Mouse (Mus musculus) 3134 (cell line): ENCODE measurements around the gene Ncan.

Experiments used
- DNase-seq: peaks from one replicate; pipeline ENCODE4 v3.0.0-alpha.2; 2011; ENCODE audit warnings: low spot score; ENCODE audit not compliant: insufficient read length; ENCODE audit errors: extremely low read depth

Ncan gene

DNA sequence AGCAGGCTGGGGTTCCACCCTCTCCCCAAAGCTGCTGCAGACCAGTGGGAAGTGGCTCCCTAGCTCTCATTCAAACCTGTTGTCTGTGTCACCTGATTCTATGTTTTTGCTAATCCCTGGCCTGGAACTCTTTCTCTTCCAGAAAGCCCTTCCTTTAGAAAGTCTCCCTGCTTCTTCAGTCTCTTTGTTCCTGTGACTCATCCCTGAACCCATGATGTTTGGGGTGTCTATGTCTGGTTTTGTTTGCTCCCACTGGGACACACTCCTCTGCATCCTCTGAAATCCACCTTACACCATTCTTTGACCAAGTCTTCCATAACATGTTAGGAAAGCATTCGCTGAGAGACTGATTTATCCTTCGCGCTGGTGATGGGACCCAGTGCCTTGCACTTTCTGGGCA, 9.4 kb upstream of the Ncan start:
- no peak for DNase-seq

DNA sequence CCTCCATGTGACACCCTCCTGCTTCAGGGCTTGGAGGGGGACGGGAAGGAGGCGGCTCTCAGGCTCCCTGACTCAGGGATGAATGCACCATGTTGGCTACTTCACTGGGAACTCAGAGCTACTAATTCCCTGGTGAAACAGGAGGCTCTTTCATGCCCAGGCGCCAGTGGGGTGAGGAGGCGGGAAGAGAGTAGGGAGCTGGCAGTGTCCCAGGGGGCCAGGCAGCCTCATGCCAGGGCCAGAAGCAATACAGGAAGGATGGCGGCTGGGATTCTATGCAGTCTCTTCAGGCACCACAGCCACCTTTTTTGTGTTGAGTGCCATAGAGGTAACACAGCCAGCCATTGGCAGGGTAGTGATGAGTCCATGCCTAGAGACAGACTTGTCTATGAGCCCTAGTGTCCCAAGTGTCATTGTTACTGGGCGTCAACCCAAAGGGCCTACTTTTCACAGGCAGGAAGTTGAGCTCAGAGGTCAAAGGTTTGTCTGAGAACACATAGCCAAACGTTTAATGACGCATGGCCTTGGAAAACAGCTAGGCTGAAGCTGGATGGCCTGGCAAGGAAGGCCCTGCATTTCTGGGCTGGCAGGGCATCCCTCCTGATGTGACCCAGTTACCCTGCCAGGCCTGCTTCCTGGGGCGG, 8.8 kb upstream of the Ncan start:
- peak; percentile 89 for DNase-seq

DNA sequence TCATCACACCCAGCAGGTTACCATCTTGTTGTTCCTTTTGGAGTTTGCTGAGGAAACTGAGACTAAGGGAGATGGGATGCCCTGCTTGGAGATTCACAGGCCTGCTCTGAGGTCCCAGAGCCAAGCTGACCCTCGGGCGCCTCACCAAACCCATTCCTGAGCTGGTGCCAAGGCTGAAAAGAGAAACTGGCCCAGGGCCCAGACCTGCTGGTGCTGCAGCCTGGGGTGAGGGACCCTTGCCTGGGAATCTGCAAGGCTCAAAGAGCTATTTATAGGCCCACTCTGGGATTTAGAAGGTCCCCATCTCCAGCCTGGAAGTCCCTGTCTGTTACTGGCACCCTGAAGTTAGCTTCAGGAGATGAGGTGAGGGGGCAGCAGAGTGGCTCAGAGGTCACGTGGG, 7.8 kb upstream of the Ncan start:
- DNase-seq, result peak; percentile 68

DNA sequence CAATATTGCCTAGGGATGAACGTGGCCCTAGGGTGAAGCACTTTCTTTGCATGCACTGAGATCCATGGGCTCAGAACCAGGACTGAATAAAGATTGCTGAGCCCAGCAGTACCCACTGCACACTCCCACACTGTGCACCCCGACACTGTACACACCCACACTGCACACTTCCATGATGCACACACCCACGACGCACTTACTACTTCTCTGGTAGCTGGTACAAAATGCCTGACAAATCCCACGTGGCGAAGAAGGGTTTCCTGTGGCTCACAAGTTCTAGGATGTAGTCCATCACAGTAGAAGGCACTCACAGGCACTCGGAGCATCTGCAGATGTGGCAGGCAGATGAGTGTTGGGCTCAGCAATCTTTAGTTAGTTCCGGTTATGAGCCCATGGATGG, 4.3 kb upstream of the Ncan start:
- no peak for DNase-seq

DNA sequence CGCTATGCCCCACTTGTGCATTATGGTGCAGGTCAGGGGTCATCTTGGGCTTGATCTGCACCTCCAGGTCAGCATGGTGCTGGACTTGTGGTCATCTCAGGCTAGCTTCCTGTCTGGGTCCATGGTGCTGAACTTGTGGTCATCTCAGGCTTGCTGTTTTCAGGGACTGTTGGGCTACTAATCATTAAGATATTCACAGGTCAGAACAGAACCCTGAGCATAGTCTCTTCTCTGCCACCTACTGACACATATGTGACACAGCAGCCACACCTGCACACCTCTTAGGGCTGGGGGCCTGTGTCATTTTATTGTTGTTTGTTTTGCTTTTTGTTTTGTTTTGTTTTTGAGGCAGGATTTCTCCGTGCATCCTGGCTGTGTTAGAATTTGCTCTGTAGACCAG, 2.2 kb upstream of the Ncan start:
- no peak for DNase-seq

DNA sequence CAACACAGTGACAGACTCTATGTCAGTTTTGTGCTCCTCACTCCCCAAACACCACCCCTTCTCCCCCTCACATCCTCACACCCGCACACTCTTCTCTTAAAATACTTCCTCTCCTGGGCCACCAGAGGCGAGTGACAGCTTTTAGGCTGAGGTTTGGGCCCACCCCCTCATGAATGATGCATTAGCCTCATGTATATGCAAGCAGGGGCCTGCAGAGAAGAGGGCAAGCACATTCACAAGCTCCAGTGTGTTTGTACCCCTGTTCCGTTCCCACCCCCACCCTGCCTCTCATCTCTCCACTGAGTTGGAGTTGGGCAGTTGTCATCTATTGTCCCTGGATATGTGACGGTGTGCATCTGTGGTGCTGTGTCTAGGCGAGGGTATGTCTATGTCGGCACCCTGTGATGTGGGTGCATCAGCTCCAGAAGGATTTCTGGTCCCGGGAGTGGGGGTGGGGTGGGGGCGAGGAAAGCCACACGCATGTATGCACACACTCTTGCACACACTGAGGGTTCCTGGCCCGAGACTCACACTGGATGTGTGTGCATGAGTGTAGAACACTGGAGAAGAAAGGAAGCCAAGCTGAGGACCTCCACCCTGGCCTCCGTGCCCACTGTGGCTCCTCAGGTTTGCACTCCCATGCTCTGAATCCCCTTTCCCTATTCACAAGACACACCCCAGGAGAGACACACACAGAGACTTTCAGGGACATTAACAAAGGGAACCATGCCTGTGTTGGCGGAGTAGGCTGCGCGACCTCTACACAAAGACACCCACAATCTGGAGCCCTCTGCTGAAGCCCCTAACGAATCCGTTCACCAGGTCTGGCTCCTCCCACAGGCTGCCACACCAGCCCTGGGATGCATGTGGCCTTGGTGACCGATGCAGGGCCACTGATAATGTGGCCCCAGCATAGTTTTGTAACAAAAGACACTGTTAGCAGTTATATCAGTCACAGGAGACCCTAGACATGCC, 1.7 kb downstream of the Ncan start:
- no peak for DNase-seq

DNA sequence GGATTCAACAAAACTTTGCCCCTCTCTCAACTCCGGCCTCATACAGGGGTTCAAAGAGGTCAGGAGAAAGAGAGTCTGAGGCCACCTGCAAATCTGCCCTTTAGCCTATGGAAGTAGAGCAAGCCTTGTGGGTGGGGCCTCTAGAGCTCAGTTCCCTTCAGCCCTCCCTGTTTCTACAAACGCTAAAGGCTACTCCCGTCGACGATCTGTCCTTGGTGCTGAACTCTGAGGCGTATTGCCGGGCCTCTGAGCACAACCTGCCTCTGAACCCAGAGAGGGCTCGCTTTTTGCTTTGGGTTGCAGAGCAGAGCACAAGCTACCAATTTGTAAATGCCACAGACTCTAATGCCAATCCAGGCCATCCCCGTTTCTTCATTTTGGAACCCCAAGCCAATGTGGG, 3.1 kb downstream of the Ncan start:
- no peak for DNase-seq

DNA sequence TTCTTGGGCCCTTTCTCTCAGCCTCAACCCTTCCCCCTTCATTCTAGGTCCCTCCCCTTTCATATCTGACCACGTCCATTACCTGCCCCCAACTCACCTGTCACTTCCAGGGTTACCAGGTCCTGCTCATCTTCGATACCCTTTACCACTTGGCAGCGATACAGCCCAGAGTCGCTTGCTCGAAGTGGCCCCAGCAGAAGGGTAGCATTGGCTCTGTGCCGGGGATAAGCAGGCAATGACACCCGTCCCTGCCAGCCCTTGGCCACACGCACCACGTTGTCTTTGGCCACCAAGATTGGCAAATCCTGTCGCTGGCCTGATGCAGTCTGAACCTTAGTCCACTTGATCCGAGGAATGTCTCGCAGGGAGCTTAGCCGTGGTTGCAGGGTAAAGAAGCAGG, 5.8 kb downstream of the Ncan start:
- DNase-seq, result no peak

DNA sequence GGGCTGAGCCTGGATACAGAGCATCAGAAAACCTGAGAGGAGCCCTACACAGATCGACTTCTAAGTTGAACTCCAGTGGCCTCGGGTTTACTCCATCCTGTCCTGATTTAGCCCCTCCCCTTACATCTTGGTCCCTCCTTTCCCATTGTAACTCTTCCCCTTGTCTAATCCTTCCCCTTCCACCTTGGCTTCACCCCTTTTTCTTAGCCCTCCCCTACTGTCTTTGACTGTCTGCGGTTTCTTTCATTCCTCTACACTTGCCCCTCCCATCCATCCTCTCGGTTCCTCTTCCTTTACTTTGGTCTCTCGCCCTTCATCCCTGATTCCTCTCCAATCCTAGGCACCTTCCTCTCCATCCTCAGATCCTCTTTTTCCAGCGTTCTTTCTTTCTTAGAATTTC, 6.2 kb downstream of the Ncan start:
- no peak for DNase-seq

DNA sequence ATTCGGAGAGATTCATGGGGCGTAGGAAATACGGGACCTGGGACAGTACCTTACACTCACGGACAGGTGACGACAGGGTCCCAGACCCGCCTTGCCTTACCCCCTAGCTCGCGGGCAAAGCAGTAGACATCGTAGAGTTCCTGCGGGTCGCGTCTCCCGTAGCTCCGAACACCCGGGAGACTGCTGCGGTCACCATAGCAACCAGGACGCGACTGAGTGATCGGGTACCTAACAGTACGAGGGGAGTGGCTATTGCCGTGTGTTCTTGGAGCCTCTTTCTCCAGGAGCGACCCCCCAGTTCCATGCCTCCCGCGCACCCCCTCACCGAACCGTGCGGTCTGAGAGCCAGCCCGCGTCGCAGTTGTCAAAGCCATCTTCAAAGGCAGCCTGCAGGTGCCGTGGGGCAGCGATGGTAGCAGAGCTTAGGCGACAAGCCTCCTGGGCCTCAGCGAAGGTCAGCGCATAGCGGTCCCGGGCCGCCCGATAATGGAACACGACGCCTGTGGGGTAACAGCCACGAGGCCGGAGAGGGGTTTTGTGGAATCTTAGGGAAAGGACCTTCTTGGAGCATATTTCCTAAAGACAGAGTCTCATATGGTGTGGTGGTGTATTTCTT, 8.2 kb downstream of the Ncan start:
- no peak for DNase-seq

DNA sequence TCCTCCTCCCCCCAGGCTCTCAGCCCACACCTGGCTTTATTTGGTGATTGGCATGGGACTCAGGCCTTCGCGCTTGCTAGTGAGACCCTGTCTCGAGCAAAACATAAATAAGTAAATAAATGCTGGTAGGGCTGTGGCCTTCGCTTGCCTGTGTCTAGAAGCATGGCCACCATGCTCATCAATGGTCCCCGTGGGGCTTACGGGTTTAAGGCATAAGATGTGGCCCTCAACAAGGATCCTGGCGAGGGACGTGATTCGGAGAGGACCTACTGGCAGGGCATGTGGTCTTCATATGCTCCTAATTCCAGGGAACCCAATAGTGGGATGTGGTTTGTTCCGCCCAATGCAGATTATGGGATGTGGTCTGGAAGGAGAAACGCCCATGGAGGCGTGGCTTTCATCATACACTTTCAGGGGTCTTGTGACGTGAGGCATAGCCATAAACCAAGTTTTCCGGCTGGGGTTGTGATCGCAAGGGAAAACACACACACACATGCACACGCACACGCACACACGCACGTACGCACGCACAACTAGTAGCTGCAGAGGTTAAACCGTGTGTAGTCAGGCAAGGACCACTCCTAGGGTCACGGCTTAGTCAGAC, 9.4 kb downstream of the Ncan start:
- no peak for DNase-seq

DNA sequence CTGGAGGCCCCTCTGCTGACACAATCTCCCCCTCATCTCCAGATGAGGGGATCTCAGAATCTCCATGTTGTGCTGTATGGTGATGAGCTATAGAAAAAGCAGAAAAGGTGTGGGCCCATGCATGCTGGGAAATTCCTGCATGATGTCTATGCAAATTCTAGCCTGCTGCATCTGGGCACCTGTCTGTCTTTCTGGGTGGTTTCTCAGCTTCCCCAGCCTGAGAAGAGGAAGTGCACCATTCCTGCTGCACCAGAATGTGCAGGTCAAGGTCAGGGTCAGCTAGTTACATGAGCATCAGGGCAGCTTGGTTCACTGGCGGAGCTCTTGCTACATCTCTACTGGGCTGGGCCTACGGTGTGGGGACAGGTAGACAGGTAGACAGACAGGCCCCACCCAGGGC, 10.2 kb downstream of the Ncan start:
- DNase-seq, result no peak

DNA sequence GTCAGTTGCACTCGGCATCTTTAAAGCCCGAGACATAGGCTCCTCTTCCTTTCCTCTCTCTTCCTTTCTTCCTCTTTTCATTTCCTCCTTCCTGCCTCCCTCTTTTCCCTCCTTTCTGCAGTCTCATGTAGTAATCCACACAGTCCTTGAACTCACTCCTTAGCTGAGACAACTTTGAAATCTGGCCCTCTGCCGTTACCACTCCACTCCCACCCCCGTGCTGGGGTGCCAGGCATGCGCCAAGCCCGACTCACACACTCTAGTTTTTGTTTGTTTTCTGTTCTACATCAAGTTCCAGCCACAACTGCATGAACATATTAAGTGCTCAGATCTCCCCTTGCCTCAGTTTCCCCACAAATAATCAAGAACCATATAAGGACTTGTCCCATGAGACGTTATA, 15.8 kb downstream of the Ncan start:
- DNase-seq, result no peak

DNA sequence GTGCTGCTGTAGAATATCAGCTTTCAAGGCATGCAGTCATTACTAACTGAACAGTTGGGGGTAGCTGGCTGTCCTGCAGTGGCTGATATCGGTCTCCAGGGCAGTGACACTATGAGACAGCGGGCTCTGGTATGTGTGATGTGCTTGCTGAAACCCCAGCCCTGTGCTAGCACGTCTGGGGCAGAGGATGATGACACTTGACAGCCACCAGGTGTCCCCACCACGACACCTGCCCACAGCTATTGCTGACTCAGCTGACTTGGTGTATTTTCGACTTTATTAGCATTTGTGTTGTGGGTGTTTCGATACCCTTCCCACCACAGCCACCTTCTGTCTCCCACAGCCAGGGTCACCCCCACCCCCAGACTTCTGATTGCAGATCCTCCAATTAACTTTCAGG, 16.2 kb downstream of the Ncan start:
- no peak for DNase-seq

DNA sequence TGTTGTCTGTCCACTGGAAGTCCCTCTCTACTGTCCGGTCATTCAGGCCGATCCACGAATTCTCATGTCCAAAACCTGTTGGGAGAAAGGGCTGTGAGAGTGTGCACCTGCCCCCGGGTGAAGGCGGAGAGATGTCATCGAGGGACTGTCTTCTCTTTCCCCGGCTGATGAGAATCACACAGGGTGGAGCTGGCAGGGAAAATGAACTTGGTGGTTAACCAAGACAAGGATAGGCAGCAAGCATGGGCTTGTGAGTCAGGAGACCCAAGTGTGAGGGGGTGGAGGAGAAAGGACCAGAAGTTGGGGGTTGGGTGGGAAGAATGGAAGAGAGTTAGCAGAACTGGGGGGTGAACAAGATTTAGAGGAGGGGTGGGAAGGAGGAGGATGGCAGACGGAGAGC, 20.4 kb downstream of the Ncan start:
- DNase-seq, result no peak

DNA sequence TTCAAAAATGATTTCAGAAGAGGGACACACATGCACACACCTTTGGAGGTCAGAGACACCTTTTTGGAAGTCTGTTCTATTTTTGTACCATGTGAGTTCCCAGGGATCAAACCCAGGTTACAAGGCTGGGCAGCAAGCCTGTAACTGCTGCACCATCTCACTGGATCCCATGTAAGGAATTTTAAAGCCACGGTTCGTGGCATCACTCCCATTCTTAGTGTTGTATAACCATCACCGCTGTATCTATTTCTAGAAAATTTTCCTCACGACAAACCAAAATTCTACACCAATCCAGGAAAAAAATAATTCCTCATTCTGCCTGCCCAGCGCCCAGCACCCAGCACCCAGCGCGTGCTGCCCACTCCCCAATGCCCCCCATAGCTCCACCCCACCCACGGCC, 21.4 kb downstream of the Ncan start:
- no peak for DNase-seq

DNA sequence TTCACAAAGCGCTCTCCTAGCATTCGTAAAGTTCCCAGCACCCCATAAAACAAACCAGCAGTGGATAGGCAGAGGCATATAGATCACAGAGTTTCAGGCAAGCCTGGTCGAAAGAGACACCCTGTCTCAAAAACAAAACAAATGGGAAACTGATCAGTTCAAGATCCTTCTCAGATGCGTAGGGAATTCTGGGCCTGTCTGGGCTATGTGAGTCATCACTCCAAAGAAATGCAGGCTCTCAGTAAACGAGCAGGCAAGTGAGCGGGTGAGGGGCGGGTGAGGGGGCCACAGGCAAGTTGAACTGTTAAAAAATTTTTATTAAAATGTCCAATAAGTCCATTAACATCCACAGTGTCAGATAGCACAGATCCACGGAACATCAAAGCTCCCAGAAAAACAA, 27.9 kb downstream of the Ncan start:
- no peak for DNase-seq

DNA sequence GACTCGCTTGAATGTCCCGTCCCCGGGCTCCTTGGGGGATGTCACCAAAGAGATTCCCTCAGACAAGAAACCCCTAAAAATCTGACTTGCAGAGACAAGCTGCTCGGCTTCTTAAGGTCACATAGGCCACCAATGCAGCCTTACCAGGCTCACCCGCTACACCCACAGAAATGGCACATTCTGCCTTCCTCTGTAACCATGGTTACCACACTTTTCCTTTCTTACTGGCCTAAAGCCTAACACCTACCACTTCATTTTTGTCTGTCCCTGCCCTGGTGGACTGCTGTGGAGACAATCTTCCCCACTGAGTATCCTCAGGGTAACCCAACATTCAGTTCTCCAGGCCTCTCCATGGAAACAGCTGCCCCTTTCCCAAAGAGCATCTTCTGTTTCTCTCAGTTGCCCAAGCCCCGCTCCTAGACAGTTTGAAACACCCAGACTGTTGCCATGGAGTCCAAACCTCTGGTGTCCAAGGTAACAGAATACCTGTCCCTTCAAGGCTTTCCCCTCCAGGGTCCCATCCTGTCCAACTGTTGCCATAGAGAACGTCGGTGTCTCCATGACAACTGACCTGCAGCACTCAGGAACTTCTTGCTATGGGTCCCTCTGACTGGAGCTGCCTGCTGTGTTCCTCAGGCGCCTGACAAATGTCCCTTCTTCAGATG, 31.2 kb downstream of the Ncan start:
- no peak for DNase-seq

DNA sequence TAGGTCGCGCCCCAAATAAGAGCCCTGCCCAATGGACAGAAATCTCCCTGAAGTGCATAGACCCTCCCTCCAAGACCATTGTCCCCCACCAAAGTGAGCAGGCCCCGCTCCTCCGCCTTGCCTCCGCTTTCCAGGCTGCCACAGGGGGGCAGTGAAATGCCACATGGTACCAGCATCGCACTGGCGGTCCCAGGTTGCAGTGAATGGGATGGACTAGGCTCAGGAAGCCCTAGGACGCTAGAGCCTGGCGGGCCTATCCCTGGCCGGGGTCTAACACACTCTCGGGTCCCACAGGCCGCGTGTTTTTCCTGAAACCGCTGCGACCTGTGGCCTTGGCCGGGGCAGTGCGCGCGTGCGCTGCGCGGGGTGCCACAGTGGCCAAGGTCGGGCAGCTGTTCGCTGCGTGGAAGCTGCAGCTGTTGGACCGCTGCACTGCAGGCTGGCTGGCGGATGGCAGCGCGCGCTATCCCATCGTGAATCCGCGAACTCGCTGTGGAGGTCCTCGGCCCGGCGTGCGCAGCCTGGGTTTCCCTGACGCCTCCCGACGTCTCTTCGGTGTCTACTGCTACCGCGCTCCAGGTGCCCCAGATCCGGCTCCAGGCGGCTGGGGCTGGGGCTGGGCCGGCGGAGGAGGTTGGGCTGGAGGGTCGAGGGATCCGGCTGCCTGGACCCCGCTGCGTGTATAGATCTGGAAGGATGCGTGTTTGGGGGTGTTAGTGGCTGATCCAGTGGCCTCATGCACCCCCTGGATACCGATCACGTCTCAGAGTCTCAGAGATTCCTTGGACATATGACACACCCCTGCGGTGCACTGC, 32.6 kb downstream of the Ncan start:
- no peak for DNase-seq

DNA sequence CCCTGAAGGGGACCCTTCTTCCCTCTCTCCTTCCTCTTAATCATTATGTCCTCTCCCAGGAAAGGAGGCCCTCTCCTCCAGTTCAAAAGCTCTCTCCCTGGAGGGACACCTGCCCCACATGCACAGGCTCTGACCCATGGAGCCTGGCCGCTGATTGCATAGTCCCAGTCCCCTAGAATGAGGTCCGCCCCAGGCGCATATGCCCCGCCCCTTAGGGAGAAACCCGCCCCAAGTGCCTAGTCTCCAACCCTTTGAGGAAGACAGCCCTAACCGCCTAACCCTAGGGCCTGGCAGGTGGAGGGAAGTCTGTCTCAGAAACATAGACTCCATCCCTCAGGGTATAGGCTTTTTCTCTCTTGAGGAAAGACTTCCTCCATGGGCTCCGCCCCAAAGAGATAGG, 33.4 kb downstream of the Ncan start:
- DNase-seq, result no peak
